In genomic region chr12:8855119-8855518, GRCm38 (mm10) we compare ENCODE assay signal across 18 mouse cellular contexts.
"Had no signal": no experiment of that assay in that cellular context is flagged by ENCODE, and none has a peak within 500 bp of the region (broad histone marks: within the 10 kb centered on the region; RNA-seq: fewer than 3 reads in every experiment).

No protein-coding gene starts in this region.

- H3K9me3 ChIP-seq: limb, embryonic 15.5 days; liver, embryonic 12.5 days; liver, embryonic 15.5 days; midbrain, embryonic 12.5 days; midbrain, embryonic 15.5 days; neural tube, embryonic 13.5 days; stomach, embryonic 15.5 days had no signal

- H3K27ac ChIP-seq: limb, embryonic 15.5 days; liver, embryonic 12.5 days; liver, embryonic 15.5 days; midbrain, embryonic 12.5 days; midbrain, embryonic 15.5 days; neural tube, embryonic 13.5 days; stomach, embryonic 15.5 days had no signal

- H3K27me3 ChIP-seq: limb, embryonic 15.5 days; midbrain, embryonic 12.5 days; midbrain, embryonic 15.5 days; neural tube, embryonic 13.5 days; stomach, embryonic 15.5 days had no signal

- H3K4me3 ChIP-seq: limb, embryonic 15.5 days; liver, embryonic 12.5 days; liver, embryonic 15.5 days; midbrain, embryonic 12.5 days; midbrain, embryonic 15.5 days; neural tube, embryonic 13.5 days; stomach, embryonic 15.5 days had no signal

- H3K9ac ChIP-seq: limb, embryonic 15.5 days; liver, embryonic 12.5 days; liver, embryonic 15.5 days; midbrain, embryonic 12.5 days; midbrain, embryonic 15.5 days; neural tube, embryonic 13.5 days; stomach, embryonic 15.5 days had no signal

- ATAC-seq: liver, embryonic 12.5 days; midbrain, embryonic 15.5 days had no signal

- DNase-seq: kidney, adult 11 months; kidney, adult 8-10 months; kidney, postnatal 14 days; kidney, postnatal 4 days; lung, adult 18-20 months; lung, postnatal 14 days; retina, postnatal 1 day; right cerebral cortex, postnatal 25 days; spleen, adult 18-20 months; thymus, adult 18-20 months; thymus, postnatal 36 days had no signal

- H3K36me3 ChIP-seq: limb, embryonic 15.5 days; liver, embryonic 12.5 days; liver, embryonic 15.5 days; midbrain, embryonic 12.5 days; midbrain, embryonic 15.5 days; neural tube, embryonic 13.5 days; stomach, embryonic 15.5 days had no signal

- H3K4me1 ChIP-seq: liver, embryonic 15.5 days; midbrain, embryonic 12.5 days; midbrain, embryonic 15.5 days had no signal

- H3K4me2 ChIP-seq: limb, embryonic 15.5 days; liver, embryonic 12.5 days; liver, embryonic 15.5 days; midbrain, embryonic 12.5 days; midbrain, embryonic 15.5 days; neural tube, embryonic 13.5 days; stomach, embryonic 15.5 days had no signal
